Mouse (Mus musculus): ENCODE data around the gene Nell2. TPM values are rescaled to one million over a fixed set of nuclear protein-coding genes. Genes with fewer than 3 reads are reported as not detected.

Gene Nell2
- polyA plus RNA-seq, 1 experiment from 2014 or later = 0.18 TPM

GRCm38 (mm10) chr15:95101522-95101921, 426.8 kb downstream of the Nell2 start:
- H3K4me3 ChIP-seq (ENCODE audit: low read depth, low read length) = no peak overlapping the region
- no peaks in the 10 kb centered on the region for H3K36me3 ChIP-seq (replicated peaks; ENCODE audit: insufficient read depth, low read length)
- ATAC-seq (no peak), DNase-seq (no peak)
- H3K9ac ChIP-seq (replicated peaks) = no peak overlapping the region
- H3K27ac ChIP-seq (ENCODE audit: low read depth) = no peak overlapping the region
- no peak for TF ChIP-seq EP300 (IDR thresholded peaks at IDR 0.05; ENCODE audit: low read depth)
- TF ChIP-seq CTCF (IDR thresholded peaks at IDR 0.05; ENCODE audit: low read depth) = no peak
- H3K4me1 ChIP-seq (ENCODE audit: insufficient read depth) = no peaks in the 10 kb centered on the region
- no peaks in the 10 kb centered on the region for H3K9me3 ChIP-seq (ENCODE audit: low read length)
- H3K27me3 ChIP-seq (ENCODE audit: insufficient read depth, low read length) = no peaks in the 10 kb centered on the region
- no peak overlapping the region for H3K4me2 ChIP-seq (ENCODE audit: low read depth, low read length)

- no peak for ATAC-seq
Measured at GRCm38 (mm10) chr15:95100133-95100532, 428.2 kb downstream of the Nell2 start.

GRCm38 (mm10) chr15:95085962-95086361, 442.4 kb downstream of the Nell2 start:
- no peak overlapping the region for H3K4me3 ChIP-seq (ENCODE audit: low read depth, low read length)
- H3K4me2 ChIP-seq (ENCODE audit: low read depth, low read length) = no peak overlapping the region
- no peaks in the 10 kb centered on the region for H3K27me3 ChIP-seq (ENCODE audit: insufficient read depth, low read length)
- H3K9ac ChIP-seq (replicated peaks) = no peak overlapping the region
- TF ChIP-seq EP300 (IDR thresholded peaks at IDR 0.05; ENCODE audit: low read depth) = no peak
- no peak for TF ChIP-seq CTCF (IDR thresholded peaks at IDR 0.05; ENCODE audit: low read depth)
- ATAC-seq = no peak
- no peak for DNase-seq
- H3K36me3 ChIP-seq (replicated peaks; ENCODE audit: insufficient read depth, low read length) = no peaks in the 10 kb centered on the region
- no peaks in the 10 kb centered on the region for H3K4me1 ChIP-seq (ENCODE audit: insufficient read depth)
- no peaks in the 10 kb centered on the region for H3K9me3 ChIP-seq (ENCODE audit: low read length)
- WGBS (ENCODE audit: insufficient replicate concordance) = 72% methylated on average over 7 of the region's 7 CpGs
- H3K27ac ChIP-seq (ENCODE audit: low read depth) = no peak overlapping the region

More at GRCm38 (mm10) chr15:95100133-95100532, 428.2 kb downstream of the Nell2 start:
- no peak overlapping the region for H3K27ac ChIP-seq (ENCODE audit: low read depth)
- no peak overlapping the region for H3K4me2 ChIP-seq (ENCODE audit: low read depth, low read length)
- H3K9me3 ChIP-seq (ENCODE audit: low read length) = no peaks in the 10 kb centered on the region
- no peak overlapping the region for H3K4me3 ChIP-seq (ENCODE audit: low read depth, low read length)
- H3K36me3 ChIP-seq (replicated peaks; ENCODE audit: insufficient read depth, low read length) = no peaks in the 10 kb centered on the region
- no peak for DNase-seq
- TF ChIP-seq CTCF (IDR thresholded peaks at IDR 0.05; ENCODE audit: low read depth) = no peak
- TF ChIP-seq EP300 (IDR thresholded peaks at IDR 0.05; ENCODE audit: low read depth) = no peak
- no peak overlapping the region for H3K9ac ChIP-seq (replicated peaks)
- H3K27me3 ChIP-seq (ENCODE audit: insufficient read depth, low read length) = no peaks in the 10 kb centered on the region
- H3K4me1 ChIP-seq (ENCODE audit: insufficient read depth) = no peaks in the 10 kb centered on the region
- WGBS (ENCODE audit: insufficient replicate concordance) = 75% methylated on average over 7 of the region's 7 CpGs

GRCm38 (mm10) chr15:95081654-95082053, 446.7 kb downstream of the Nell2 start:
- no peak overlapping the region for H3K4me3 ChIP-seq (ENCODE audit: low read depth, low read length)
- H3K4me1 ChIP-seq (ENCODE audit: insufficient read depth) = no peaks in the 10 kb centered on the region
- 80% methylated on average over 11 of the region's 11 CpGs for WGBS (ENCODE audit: insufficient replicate concordance)
- no peaks in the 10 kb centered on the region for H3K9me3 ChIP-seq (ENCODE audit: low read length)
- no peaks in the 10 kb centered on the region for H3K27me3 ChIP-seq (ENCODE audit: insufficient read depth, low read length)
- DNase-seq (no peak), ATAC-seq (no peak)
- H3K9ac ChIP-seq (replicated peaks) = no peak overlapping the region
- TF ChIP-seq EP300 (IDR thresholded peaks at IDR 0.05; ENCODE audit: low read depth) (no peak), CTCF (IDR thresholded peaks at IDR 0.05; ENCODE audit: low read depth) (no peak)
- H3K27ac ChIP-seq (ENCODE audit: low read depth) = no peak overlapping the region
- H3K36me3 ChIP-seq (replicated peaks; ENCODE audit: insufficient read depth, low read length) = no peaks in the 10 kb centered on the region
- H3K4me2 ChIP-seq (ENCODE audit: low read depth, low read length) = no peak overlapping the region

GRCm38 (mm10) chr15:95075356-95075755, 453.0 kb downstream of the Nell2 start:
- Histone ChIP-seq H3K36me3 (replicated peaks; ENCODE audit: insufficient read depth, low read length) (no peaks in the 10 kb centered on the region), H3K4me2 (ENCODE audit: low read depth, low read length) (no peak overlapping the region), H3K4me3 (ENCODE audit: low read depth, low read length) (no peak overlapping the region), H3K4me1 (ENCODE audit: insufficient read depth) (no peaks in the 10 kb centered on the region), H3K9ac (replicated peaks) (no peak overlapping the region), H3K27me3 (ENCODE audit: insufficient read depth, low read length) (no peaks in the 10 kb centered on the region), H3K9me3 (ENCODE audit: low read length) (no peaks in the 10 kb centered on the region), H3K27ac (ENCODE audit: low read depth) (no peak overlapping the region)
- ATAC-seq (no peak), DNase-seq (no peak)
- TF ChIP-seq CTCF (IDR thresholded peaks at IDR 0.05; ENCODE audit: low read depth) = no peak
- no peak for TF ChIP-seq EP300 (IDR thresholded peaks at IDR 0.05; ENCODE audit: low read depth)
- WGBS (ENCODE audit: insufficient replicate concordance) = 84% methylated on average over 12 of the region's 12 CpGs

GRCm38 (mm10) chr15:95070881-95071280, 457.5 kb downstream of the Nell2 start:
- no peaks in the 10 kb centered on the region for H3K36me3 ChIP-seq (replicated peaks; ENCODE audit: insufficient read depth, low read length)
- H3K27me3 ChIP-seq (ENCODE audit: insufficient read depth, low read length) = no peaks in the 10 kb centered on the region
- no peak for DNase-seq
- H3K4me1 ChIP-seq (ENCODE audit: insufficient read depth) = no peaks in the 10 kb centered on the region
- no peak overlapping the region for H3K4me3 ChIP-seq (ENCODE audit: low read depth, low read length)
- no peak overlapping the region for H3K27ac ChIP-seq (ENCODE audit: low read depth)
- ATAC-seq = no peak
- no peaks in the 10 kb centered on the region for H3K9me3 ChIP-seq (ENCODE audit: low read length)
- no peak overlapping the region for H3K9ac ChIP-seq (replicated peaks)
- WGBS (ENCODE audit: insufficient replicate concordance) = 70% methylated on average over 7 of the region's 7 CpGs
- no peak overlapping the region for H3K4me2 ChIP-seq (ENCODE audit: low read depth, low read length)
- TF ChIP-seq CTCF (IDR thresholded peaks at IDR 0.05; ENCODE audit: low read depth) (no peak), EP300 (IDR thresholded peaks at IDR 0.05; ENCODE audit: low read depth) (no peak)

- H3K36me3 ChIP-seq (replicated peaks; ENCODE audit: insufficient read depth, low read length) = no peaks in the 10 kb centered on the region
- H3K9me3 ChIP-seq (ENCODE audit: low read length) = no peaks in the 10 kb centered on the region
- H3K4me2 ChIP-seq (ENCODE audit: low read depth, low read length) = no peak overlapping the region
- WGBS (ENCODE audit: insufficient replicate concordance) = 93% methylated on average over 1 of the region's 1 CpGs
- TF ChIP-seq CTCF (IDR thresholded peaks at IDR 0.05; ENCODE audit: low read depth) = no peak
- TF ChIP-seq EP300 (IDR thresholded peaks at IDR 0.05; ENCODE audit: low read depth) = no peak
- ATAC-seq (no peak), DNase-seq (no peak)
- H3K27me3 ChIP-seq (ENCODE audit: insufficient read depth, low read length) = no peaks in the 10 kb centered on the region
- H3K27ac ChIP-seq (ENCODE audit: low read depth) = no peak overlapping the region
- no peak overlapping the region for H3K4me3 ChIP-seq (ENCODE audit: low read depth, low read length)
- no peak overlapping the region for H3K9ac ChIP-seq (replicated peaks)
- H3K4me1 ChIP-seq (ENCODE audit: insufficient read depth) = no peaks in the 10 kb centered on the region
Measured at GRCm38 (mm10) chr15:95068799-95069198, 459.6 kb downstream of the Nell2 start.

All from liver, postnatal 0 days (tissue).